Mouse (Mus musculus) small intestine, adult 2 months (tissue): Measurements from ENCODE around the gene Atg2b.

Experiments
- CTCF ChIP-seq: fragments of 200-500 bp; IDR thresholded peaks from 2 replicates; pipeline ENCODE4 v1.5.1; 2012; ENCODE audit warnings: low read depth, mild to moderate bottlenecking, control low read depth, inconsistent platforms, low read length, moderate library complexity, mixed read lengths; ENCODE audit not compliant: insufficient replicate concordance, insufficient read length; ENCODE audit errors: extremely low read depth
- POLR2A ChIP-seq: fragments of 200-500 bp; IDR thresholded peaks from 2 replicates; pipeline ENCODE4 v1.6.1; 2012; ENCODE audit warnings: low read depth, mild to moderate bottlenecking, control low read depth, inconsistent platforms, low read length, moderate library complexity

DNA sequence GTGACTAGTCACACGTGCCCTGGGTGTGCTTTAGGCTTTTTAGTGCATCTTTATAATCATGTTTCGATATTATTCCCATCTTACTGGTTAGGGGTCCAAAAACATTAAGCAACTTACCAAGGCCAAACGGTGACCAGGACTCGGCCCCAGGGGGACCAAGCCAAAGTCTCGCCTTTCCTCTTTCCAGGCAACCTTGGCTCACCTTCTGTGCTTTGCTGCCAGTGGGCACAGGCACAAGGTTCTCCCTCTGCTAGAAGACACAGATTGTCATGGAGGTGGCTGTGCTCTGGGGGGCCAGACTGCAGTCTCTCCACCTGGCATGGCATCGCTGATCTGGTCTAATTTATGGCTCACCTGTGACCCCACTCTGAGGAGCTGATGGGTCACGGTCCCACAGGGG is 94.2 kb downstream of the Atg2b start:
- TF ChIP-seq POLR2A = no peak
- TF ChIP-seq CTCF = no peak
